Mouse (Mus musculus) heart, adult 2 months (tissue): ENCODE measurements around the gene Aknad1. TPM values are rescaled to one million over a fixed set of nuclear protein-coding genes. Genes with fewer than 3 reads are reported as not detected.

ENCODE experiments used
- DNase-seq, 2 experiments: peaks; one replicate each; pipeline ENCODE4 v3.0.0; 2021
- H3K27ac ChIP-seq: fragments of 200-600 bp; 2 replicates; pipeline ENCODE4 v1.8.1; 2022
- H3K27me3 ChIP-seq: fragments of 200-500 bp; 2 replicates; pipeline ENCODE4 v1.6.1; 2012; ENCODE audit warnings: mild to moderate bottlenecking, low read length, inconsistent platforms, mixed read lengths; ENCODE audit not compliant: control insufficient read depth, insufficient read depth
- H3K36me3 ChIP-seq: fragments of 200-500 bp; 2 replicates; pipeline ENCODE4 v1.6.1; 2012; ENCODE audit warnings: low read length, inconsistent platforms; ENCODE audit not compliant: control insufficient read depth, insufficient read depth
- H3K4me1 ChIP-seq: fragments of 200-500 bp; 2 replicates; pipeline ENCODE4 v1.6.1; 2011; ENCODE audit warnings: low read length; ENCODE audit not compliant: control insufficient read depth, insufficient read depth
- H3K4me3 ChIP-seq: fragments of 200-600 bp; 2 replicates; pipeline ENCODE4 v1.8.1; 2022
- H3K79me2 ChIP-seq: fragments of 200-500 bp; replicated peaks from 2 replicates; pipeline ENCODE4 v1.6.1; 2012; ENCODE audit warnings: mild to moderate bottlenecking, inconsistent platforms, low read length, moderate library complexity, mixed read lengths; ENCODE audit not compliant: control insufficient read depth, insufficient read depth
- H3K9ac ChIP-seq: fragments of 200-500 bp; 2 replicates; pipeline ENCODE4 v1.6.1; 2012; ENCODE audit warnings: low read depth, mild to moderate bottlenecking, control low read depth, inconsistent platforms, low read length, mixed read lengths
- CTCF ChIP-seq: fragments of 200-600 bp; IDR thresholded peaks from 2 replicates; pipeline ENCODE4 v1.8.1; 2022; ENCODE audit warnings: antibody characterized with exemption, mild to moderate bottlenecking, moderate library complexity
- EP300 ChIP-seq: fragments of 200-500 bp; IDR thresholded peaks from 2 replicates; pipeline ENCODE4 v1.6.1; 2011; ENCODE audit warnings: low read depth, low read length, control low read depth; ENCODE audit not compliant: insufficient read depth
- POLR2A ChIP-seq: fragments of 200-500 bp; IDR thresholded peaks from 2 replicates; pipeline ENCODE4 v1.6.1; 2011; ENCODE audit warnings: mild to moderate bottlenecking, low read depth, low read length, control low read depth; ENCODE audit not compliant: insufficient read depth
- WGBS: fragments of 180-500 bp; shearing (Covaris S2); methylation state at CpG from one replicate; pipeline ENCODE4 v1.1.7; 2018; 5-methylcytosine and 5-hydroxymethylcytosine counted together
- intact Hi-C: fragments of 180-260 bp; cut with DNase I; formaldehyde crosslinking; loops from one replicate; pipeline ENCODE4 v1.15.1; 2025
- polyA plus RNA-seq: library from polyadenylated mRNA; depleted of rRNA; stranded (reverse); fragments of >200 nt; gene quantifications from 2 replicates; pipeline ENCODE4 v1.2.3, GENCODE M21; 2012
- total RNA-seq, 2 experiments: library from RNA; stranded (reverse); gene quantifications; 2 replicates each; pipeline ENCODE4 v1.2.3; 2021

Aknad1 gene
- total and polyA plus RNA-seq, 3 experiments, result 0.04 to 0.05 TPM; not detected in 1

GRCm38 (mm10) chr3:108756131-108756530 is 16.7 kb downstream of the Aknad1 start:
- H3K9ac ChIP-seq, result no peak overlapping the region
- H3K79me2 ChIP-seq, result no peaks in the 10 kb centered on the region
- no peak overlapping the region for H3K27ac ChIP-seq
- 74% methylated on average over 1 of the region's 1 CpGs for WGBS
- no peaks in the 10 kb centered on the region; the same call in 1 of the 2 replicates for H3K27me3 ChIP-seq
- no peak for DNase-seq
- TF ChIP-seq CTCF, result no peak
- TF ChIP-seq EP300, result no peak
- no peak for TF ChIP-seq POLR2A
- no peaks in the 10 kb centered on the region for H3K36me3 ChIP-seq
- intact Hi-C loops, result no loop called here
- 0 out of 2 replicates have a peak, but pooled peaks cover 1% of the 10 kb centered on the region for H3K4me1 ChIP-seq
- H3K4me3 ChIP-seq, result no peak overlapping the region

GRCm38 (mm10) chr3:108757570-108757969 is 18.1 kb downstream of the Aknad1 start:
- no peak overlapping the region for H3K9ac ChIP-seq
- TF ChIP-seq CTCF (no peak), EP300 (no peak), POLR2A (no peak)

GRCm38 (mm10) chr3:108759566-108760420 is 20.3 kb downstream of the Aknad1 start:
- Histone ChIP-seq H3K4me1 (peaks cover 6% of the 10 kb centered on the region), H3K27ac (no peak overlapping the region; the same call in 1 of the 2 replicates), H3K9ac (no peak overlapping the region), H3K79me2 (no peaks in the 10 kb centered on the region), H3K4me3 (no peak overlapping the region), H3K27me3 (no peaks in the 10 kb centered on the region; the same call in 1 of the 2 replicates), H3K36me3 (no peaks in the 10 kb centered on the region)
- no peak for TF ChIP-seq POLR2A
- no peak for TF ChIP-seq CTCF
- no peak for TF ChIP-seq EP300
- 77% methylated on average over 11 of the region's 11 CpGs for whole genome bisulfite sequencing
- intact Hi-C loops, result no loop called here
- no peak for DNase-seq

More at GRCm38 (mm10) chr3:108757570-108757969, 18.1 kb downstream of the Aknad1 start:
- no peak overlapping the region for H3K27ac ChIP-seq
- 72% methylated on average over 9 of the region's 9 CpGs for WGBS
- DNase-seq, result no peak
- intact Hi-C loops, result no loop called here
- H3K27me3 ChIP-seq, result no peaks in the 10 kb centered on the region; the same call in 1 of the 2 replicates
- H3K4me1 ChIP-seq, result peaks cover 4% of the 10 kb centered on the region
- H3K36me3 ChIP-seq, result no peaks in the 10 kb centered on the region
- H3K79me2 ChIP-seq, result no peaks in the 10 kb centered on the region
- no peak overlapping the region for H3K4me3 ChIP-seq

GRCm38 (mm10) chr3:108762597-108763111 is 23.2 kb downstream of the Aknad1 start:
- Histone ChIP-seq H3K9ac (no peak overlapping the region), H3K4me1 (peaks cover 8% of the 10 kb centered on the region), H3K4me3 (no peak overlapping the region), H3K27me3 (no peaks in the 10 kb centered on the region; the same call in 1 of the 2 replicates), H3K36me3 (no peaks in the 10 kb centered on the region), H3K79me2 (no peaks in the 10 kb centered on the region), H3K27ac (no peak overlapping the region)
- intact Hi-C loops, result no loop called here
- 52% methylated on average over 7 of the region's 7 CpGs for WGBS
- DNase-seq, result peak in 1 of 2 experiments; percentile 42
- no peak for TF ChIP-seq EP300
- TF ChIP-seq CTCF, result no peak
- TF ChIP-seq POLR2A, result no peak

- no peak overlapping the region for H3K9ac ChIP-seq
- H3K36me3 ChIP-seq, result no peaks in the 10 kb centered on the region
- TF ChIP-seq POLR2A, result no peak
- TF ChIP-seq EP300, result no peak
- no peak for TF ChIP-seq CTCF
- no peaks in the 10 kb centered on the region for H3K27me3 ChIP-seq
- DNase-seq, result no peak
- peaks cover 8% of the 10 kb centered on the region for H3K4me1 ChIP-seq
- H3K4me3 ChIP-seq, result no peak overlapping the region
- H3K27ac ChIP-seq, result no peak overlapping the region
- no peaks in the 10 kb centered on the region for H3K79me2 ChIP-seq
- 81% methylated on average over 2 of the region's 2 CpGs for WGBS
- intact Hi-C loops, result no loop called here
These were observed 24.2 kb downstream of the Aknad1 start for GRCm38 (mm10) chr3:108763691-108764090.

GRCm38 (mm10) chr3:108764976-108765375 is 25.5 kb downstream of the Aknad1 start:
- no peak overlapping the region for H3K27ac ChIP-seq
- WGBS, result 35% methylated on average over 7 of the region's 7 CpGs

More at GRCm38 (mm10) chr3:108764976-108765375, 25.5 kb downstream of the Aknad1 start:
- Histone ChIP-seq H3K79me2 (no peaks in the 10 kb centered on the region), H3K4me3 (no peak overlapping the region), H3K27me3 (no peaks in the 10 kb centered on the region), H3K36me3 (no peaks in the 10 kb centered on the region), H3K9ac (no peak overlapping the region), H3K4me1 (peaks cover 7% of the 10 kb centered on the region)
- no peak for DNase-seq
- intact Hi-C loops, result no loop called here
- TF ChIP-seq POLR2A (no peak), EP300 (no peak), CTCF (no peak)
